Mouse (Mus musculus) forebrain, embryonic 10.5 days (tissue): ENCODE measurements around the gene Clec4g. TPM values are rescaled to one million over a fixed set of nuclear protein-coding genes. Genes with fewer than 3 reads are reported as not detected.

Experiments
- DNase-seq: peaks from one replicate; pipeline ENCODE4 v3.0.0-alpha.2; 2017; ENCODE audit warnings: low spot score; ENCODE audit errors: extremely low spot score
- H3K27ac ChIP-seq: fragments of 300-500 bp; sonication (generic); 2 replicates; pipeline ENCODE4 v1.5.1; 2016; ENCODE audit warnings: mild to moderate bottlenecking
- H3K27me3 ChIP-seq: fragments of 300-500 bp; sonication (generic); 2 replicates; pipeline ENCODE4 v1.6.1; 2016; ENCODE audit warnings: mild to moderate bottlenecking; ENCODE audit not compliant: poor library complexity, severe bottlenecking
- H3K36me3 ChIP-seq: fragments of 300-500 bp; sonication (generic); replicated peaks from 2 replicates; pipeline ENCODE4 v1.6.1; 2016; ENCODE audit warnings: mild to moderate bottlenecking, moderate library complexity
- H3K4me1 ChIP-seq: fragments of 300-500 bp; sonication (generic); 2 replicates; pipeline ENCODE4 v1.6.1; 2016
- H3K4me3 ChIP-seq: fragments of 300-500 bp; sonication (generic); 2 replicates; pipeline ENCODE4 v1.5.1; 2016; ENCODE audit warnings: mild to moderate bottlenecking, moderate library complexity
- H3K9me3 ChIP-seq: fragments of 300-500 bp; sonication (generic); 2 replicates; pipeline ENCODE4 v1.6.1; 2016; ENCODE audit warnings: mild to moderate bottlenecking, moderate library complexity
- WGBS: fragments of 180-500 bp; shearing (Covaris S2); methylation state at CpG from one replicate; pipeline ENCODE4 v1.1.7; 2016; 5-methylcytosine and 5-hydroxymethylcytosine counted together
- polyA plus RNA-seq: library from polyadenylated mRNA; unstranded; fragments of >200 nt; fragmentation: Nextera tagmentation; extraction: Ambion mirVana; gene quantifications from 2 replicates; pipeline ENCODE4 v1.2.1, GENCODE M21; 2016

Clec4g gene
- polyA plus RNA-seq, 1 experiment from 2014 or later, result not detected

DNA sequence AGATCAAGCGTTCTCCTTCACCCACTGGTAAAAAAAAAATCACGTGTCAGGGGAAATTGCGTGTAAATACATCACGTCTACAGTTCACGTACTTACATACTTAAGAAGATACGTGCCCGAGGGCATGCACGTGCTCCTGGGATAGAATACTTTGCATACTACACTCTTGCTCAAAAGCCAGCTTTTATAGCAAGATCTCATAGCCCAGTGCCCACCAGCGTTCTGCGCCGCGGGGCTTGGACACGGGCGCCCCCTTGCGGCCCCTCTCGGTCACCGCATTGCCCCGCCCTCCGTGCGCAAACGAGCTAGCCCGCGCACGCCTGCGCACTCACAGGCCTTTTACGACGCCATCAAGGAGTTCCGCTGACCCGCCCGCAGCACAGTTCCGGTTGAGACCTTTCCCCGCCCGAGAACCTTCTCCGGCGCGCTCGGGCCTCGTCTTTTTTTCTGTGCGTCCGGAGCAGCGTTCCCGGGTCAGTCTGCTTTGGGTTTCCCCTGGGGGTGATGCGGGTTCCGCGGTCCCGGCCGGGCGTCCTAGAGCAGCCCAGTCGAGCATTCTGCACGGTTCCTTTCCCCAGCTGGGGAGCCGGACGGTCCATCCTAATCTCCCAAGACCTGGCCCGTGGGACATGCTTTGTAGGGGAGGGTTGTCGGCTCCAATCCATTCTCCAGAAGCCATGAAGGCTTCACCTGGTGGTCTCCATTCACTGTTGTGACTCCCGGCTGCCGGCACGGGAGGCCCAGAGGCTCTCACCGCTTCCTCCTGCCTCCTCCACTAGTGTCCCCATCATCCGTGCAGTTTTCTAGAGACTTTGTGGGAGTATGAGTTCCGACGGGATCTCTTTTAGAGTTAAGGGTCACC lies 44.1 kb downstream of the Clec4g start, which contains the start of gene Trappc5:
TSS of gene Trappc5 (plus strand) at position 169 of the 862 bp plus-strand sequence.
- Histone ChIP-seq H3K4me1 (peaks cover 33% of the 10 kb centered on the region), H3K27me3 (no peaks in the 10 kb centered on the region), H3K36me3 (peaks cover 31% of the 10 kb centered on the region), H3K27ac (peak within 1 kb of the TSS; percentile 92), H3K9me3 (peaks cover 3% of the 10 kb centered on the region; the same call in 1 of the 2 replicates), H3K4me3 (peak within 1 kb of the TSS; percentile 89)
- WGBS, result 2% methylated on average over 61 of the region's 61 CpGs
- DNase-seq, result peak; percentile 93

DNA sequence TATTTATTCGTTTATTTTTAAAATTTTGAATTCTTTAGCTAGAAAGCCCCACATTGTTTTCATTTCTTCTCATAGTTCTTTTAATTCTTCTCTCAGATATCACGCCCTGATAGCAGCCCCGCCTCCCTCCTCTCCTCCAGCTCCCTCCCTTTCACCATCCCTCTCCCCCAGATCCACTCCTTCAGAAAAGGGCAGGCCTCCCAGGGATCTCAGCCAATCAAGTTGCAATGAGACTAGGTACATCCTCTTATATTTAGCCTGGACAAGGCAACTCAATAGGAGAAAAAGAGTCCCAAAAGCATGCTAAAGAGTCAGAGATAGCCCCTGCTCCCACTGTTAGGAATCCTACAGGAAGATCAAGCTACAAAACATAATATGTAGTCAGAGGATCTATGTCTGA lies 45.8 kb downstream of the Clec4g start:
- peaks cover 3% of the 10 kb centered on the region; the same call in 1 of the 2 replicates for H3K9me3 ChIP-seq

DNA sequence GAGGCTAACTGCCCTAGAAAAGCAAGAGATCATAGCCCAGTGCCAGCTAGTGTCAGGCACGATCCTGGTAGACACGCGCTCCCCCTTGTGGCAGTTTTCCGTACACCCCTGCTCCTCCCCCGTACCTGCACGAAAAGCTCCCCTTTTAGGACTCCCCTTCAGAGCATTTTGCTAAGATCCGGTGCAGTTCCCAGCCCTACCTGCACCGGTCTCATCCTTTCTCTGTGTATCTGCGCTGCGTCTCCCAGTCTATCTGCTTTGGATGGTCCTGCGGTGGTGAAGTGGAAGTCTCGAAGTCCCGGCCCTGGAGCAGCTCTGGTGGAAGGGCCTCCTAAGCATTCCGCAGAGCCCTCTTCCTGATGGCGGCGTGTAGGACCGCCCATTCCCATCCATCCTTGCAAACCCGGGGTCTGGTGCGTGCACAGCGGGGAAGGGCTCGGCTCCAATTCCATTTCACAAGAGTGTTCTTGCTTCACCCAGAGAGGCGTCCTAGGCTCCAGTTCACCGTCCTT lies 48.4 kb downstream of the Clec4g start, which contains the start of gene Fcor:
TSS of gene Fcor (minus strand) at position 383 of the 512 bp plus-strand sequence.
- peak within 1 kb of the TSS; percentile 62 for H3K4me3 ChIP-seq
- WGBS, result under 1% methylated on average over 23 of the region's 23 CpGs
- H3K36me3 ChIP-seq, result no peaks in the 10 kb centered on the region
- no peaks in the 10 kb centered on the region for H3K27me3 ChIP-seq
- H3K9me3 ChIP-seq, result no peaks in the 10 kb centered on the region
- peak within 1 kb of the TSS; percentile 89 for H3K27ac ChIP-seq
- peak; percentile 81 for DNase-seq
- H3K4me1 ChIP-seq, result peaks cover 20% of the 10 kb centered on the region

More for the DNA sequence above, 45.8 kb downstream of the Clec4g start:
- Histone ChIP-seq H3K36me3 (peaks cover 14% of the 10 kb centered on the region), H3K4me1 (peaks cover 33% of the 10 kb centered on the region), H3K27me3 (no peaks in the 10 kb centered on the region), H3K27ac (no peak overlapping the region), H3K4me3 (no peak overlapping the region)
- no peak for DNase-seq
- WGBS, result 50% methylated on average over 3 of the region's 3 CpGs

DNA sequence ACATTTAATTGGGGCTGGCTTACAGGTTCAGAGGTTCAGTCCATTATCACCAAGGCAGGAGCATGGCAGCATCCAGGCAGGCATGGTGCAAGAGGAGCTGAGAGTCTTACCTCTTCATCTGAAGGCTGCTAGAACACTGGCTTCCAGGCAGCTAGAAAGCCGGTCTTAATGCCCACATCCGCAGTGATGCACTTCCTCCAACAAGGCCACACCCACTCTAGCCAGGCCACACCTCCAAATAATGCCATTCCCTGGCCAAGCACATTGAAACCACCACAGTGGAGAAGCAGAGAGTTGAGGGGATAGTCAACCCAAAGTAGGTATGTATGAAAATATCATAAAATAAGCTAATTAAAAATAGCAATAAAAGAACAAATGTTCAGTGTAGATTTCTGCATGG lies 50.1 kb downstream of the Clec4g start:
- no peaks in the 10 kb centered on the region for H3K27me3 ChIP-seq
- H3K36me3 ChIP-seq, result no peaks in the 10 kb centered on the region
- 77% methylated on average over 2 of the region's 2 CpGs for WGBS
- H3K4me3 ChIP-seq, result no peak overlapping the region
- no peaks in the 10 kb centered on the region for H3K9me3 ChIP-seq
- peaks cover 14% of the 10 kb centered on the region for H3K4me1 ChIP-seq
- no peak overlapping the region for H3K27ac ChIP-seq
- DNase-seq, result no peak

GRCm38 (mm10) chr8:3665507-3665906 lies 54.9 kb downstream of the Clec4g start, which contains the start of gene Mcemp1:
Gene Mcemp1, plus strand, starts transcription at chr8:3665754.
- Histone ChIP-seq H3K9me3 (no peaks in the 10 kb centered on the region), H3K27me3 (no peaks in the 10 kb centered on the region), H3K4me1 (no peaks in the 10 kb centered on the region), H3K27ac (no peak within 1 kb of the TSS), H3K36me3 (no peaks in the 10 kb centered on the region), H3K4me3 (no peak within 1 kb of the TSS)
- WGBS, result 83% methylated on average over 6 of the region's 6 CpGs
- DNase-seq, result no peak

DNA sequence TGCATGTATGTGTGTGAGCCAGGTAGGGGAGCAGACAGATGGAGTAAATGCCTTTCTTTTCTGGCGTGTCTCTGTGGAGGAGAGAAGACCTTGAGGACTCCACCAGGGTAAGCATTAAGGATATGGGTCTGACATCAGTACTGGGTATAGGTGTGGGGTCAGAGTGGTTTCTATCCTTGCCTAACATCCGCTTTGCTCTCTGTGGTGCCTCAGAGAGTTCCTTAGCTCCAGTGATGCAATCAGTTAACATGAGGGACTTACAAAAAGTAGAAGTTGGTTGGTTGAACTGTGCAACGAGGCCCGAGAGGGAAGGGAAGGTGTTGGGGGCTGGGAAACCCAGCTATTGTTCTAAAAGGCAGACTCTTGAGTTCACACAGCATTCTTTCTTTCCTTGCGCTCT lies 56.0 kb downstream of the Clec4g start:
- 71% methylated on average over 5 of the region's 5 CpGs for WGBS
- Histone ChIP-seq H3K4me1 (no peaks in the 10 kb centered on the region), H3K27me3 (no peaks in the 10 kb centered on the region), H3K36me3 (no peaks in the 10 kb centered on the region), H3K9me3 (no peaks in the 10 kb centered on the region), H3K27ac (no peak overlapping the region), H3K4me3 (no peak overlapping the region)
- no peak for DNase-seq

GRCm38 (mm10) chr8:3660889-3661288 lies 59.6 kb downstream of the Clec4g start:
- Histone ChIP-seq H3K4me3 (no peak overlapping the region), H3K36me3 (no peaks in the 10 kb centered on the region), H3K27ac (no peak overlapping the region), H3K9me3 (no peaks in the 10 kb centered on the region), H3K27me3 (no peaks in the 10 kb centered on the region), H3K4me1 (peaks cover 11% of the 10 kb centered on the region)
- 89% methylated on average over 8 of the region's 8 CpGs for WGBS
- no peak for DNase-seq

Other genes starting within 250 kb of the Clec4g start
- not detected in 2 replicates for gene Tex45, start 249.8 kb downstream of the Clec4g start, polyA plus RNA-seq
- gene Zfp358, start 227.5 kb downstream of the Clec4g start, polyA plus RNA-seq, result 61.6 and 64.8 TPM in 2 replicates
- gene Mcoln1, start 220.2 kb downstream of the Clec4g start, polyA plus RNA-seq, result 56.9 and 59.3 TPM in 2 replicates
- gene Pnpla6, start 205.3 kb downstream of the Clec4g start, polyA plus RNA-seq, result 21.2 and 22.1 TPM in 2 replicates
- gene C330021F23Rik, start 152.7 kb downstream of the Clec4g start, polyA plus RNA-seq, result 8.4 and 13.1 TPM in 2 replicates
- 11.6 and 12.7 TPM in 2 replicates for gene Camsap3, start 133.4 kb downstream of the Clec4g start, polyA plus RNA-seq
- 76.9 and 79.5 TPM in 2 replicates for gene Xab2, start 99.3 kb downstream of the Clec4g start, polyA plus RNA-seq
- gene Pet100, start 99.1 kb downstream of the Clec4g start, polyA plus RNA-seq, result 83.0 and 92.6 TPM in 2 replicates
- 0.32 and 0.85 TPM in 2 replicates for gene Pcp2, start 95.1 kb downstream of the Clec4g start, polyA plus RNA-seq
- 35.8 and 38.1 TPM in 2 replicates for gene Stxbp2, start 89.7 kb downstream of the Clec4g start, polyA plus RNA-seq
- 0.30 and 0.31 TPM in 2 replicates for gene Retn, start 64.9 kb downstream of the Clec4g start, polyA plus RNA-seq
- 0.09 and 0.20 TPM in 2 replicates for gene Mcemp1, start 54.9 kb downstream of the Clec4g start, polyA plus RNA-seq
- gene Fcor, start 48.3 kb downstream of the Clec4g start, polyA plus RNA-seq, result 11.2 and 12.1 TPM in 2 replicates
- 43.3 and 47.5 TPM in 2 replicates for gene Trappc5, start 44.4 kb downstream of the Clec4g start, polyA plus RNA-seq
- 0.22 and 0.38 TPM in 2 replicates for gene Fcer2a, start 26.5 kb downstream of the Clec4g start, polyA plus RNA-seq
- not detected in 2 replicates for gene Cd209a, start 28.3 kb upstream of the Clec4g start, polyA plus RNA-seq
- not detected in 2 replicates for gene Cd209e, start 133.7 kb upstream of the Clec4g start, polyA plus RNA-seq
- gene Cd209d, start 157.9 kb upstream of the Clec4g start, polyA plus RNA-seq, result not detected in 2 replicates
- not detected in 2 replicates for gene Cd209b, start 206.2 kb upstream of the Clec4g start, polyA plus RNA-seq
- 0.41 and 0.42 TPM in 2 replicates for gene Cd209c, start 234.1 kb upstream of the Clec4g start, polyA plus RNA-seq